Mouse (Mus musculus) mature B cell (primary cell): ENCODE results near the gene Pim3.

Source experiments
- in situ Hi-C: fragments of 300-500 bp; cut with MboI; formaldehyde crosslinking; loops from 2 replicates; pipeline ENCODE4 v1.14.3; 2019

The Pim3 gene

DNA sequence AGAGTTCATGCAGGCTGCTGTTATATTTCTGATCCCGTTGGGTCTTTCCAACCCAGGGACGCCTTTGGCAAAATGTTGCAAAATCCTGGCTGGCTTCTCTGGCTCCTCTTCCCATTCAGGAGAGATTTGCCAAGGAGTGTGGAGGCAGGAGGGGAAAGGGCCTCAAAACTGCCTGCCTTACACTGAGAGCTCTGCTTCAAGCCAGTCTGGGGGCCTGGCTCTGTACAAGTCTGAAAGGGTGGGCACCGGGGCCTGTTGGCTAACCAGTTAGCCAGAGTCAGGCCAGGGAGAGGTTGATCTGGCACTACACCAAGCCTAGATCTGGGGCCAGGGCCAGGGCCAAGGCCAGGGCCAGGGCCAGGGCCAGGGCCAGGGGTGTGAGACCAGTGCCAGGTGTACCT, 3.8 kb upstream of the Pim3 start:
- in situ Hi-C loops = no loop called here

DNA sequence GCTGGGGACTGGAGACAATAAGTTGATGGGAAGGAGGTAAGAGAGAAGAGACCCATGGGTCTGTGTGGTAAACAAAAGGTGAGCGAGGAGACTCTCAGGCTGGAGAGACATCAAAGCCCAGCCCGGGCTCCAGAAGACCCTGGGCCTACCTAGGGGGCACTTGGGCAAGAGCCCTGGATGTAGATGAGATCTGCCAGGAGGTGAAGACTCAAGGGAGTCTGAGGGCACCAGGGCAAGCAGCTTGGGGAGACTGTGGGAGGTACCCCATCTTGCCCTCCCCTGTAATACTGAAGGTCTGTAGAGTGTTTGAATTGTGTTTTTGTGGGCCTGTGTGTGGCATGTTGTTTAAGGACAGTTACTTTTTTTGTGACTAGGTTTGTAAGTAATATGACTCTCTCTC, 3.3 kb upstream of the Pim3 start:
- in situ Hi-C loops = no loop called here

DNA sequence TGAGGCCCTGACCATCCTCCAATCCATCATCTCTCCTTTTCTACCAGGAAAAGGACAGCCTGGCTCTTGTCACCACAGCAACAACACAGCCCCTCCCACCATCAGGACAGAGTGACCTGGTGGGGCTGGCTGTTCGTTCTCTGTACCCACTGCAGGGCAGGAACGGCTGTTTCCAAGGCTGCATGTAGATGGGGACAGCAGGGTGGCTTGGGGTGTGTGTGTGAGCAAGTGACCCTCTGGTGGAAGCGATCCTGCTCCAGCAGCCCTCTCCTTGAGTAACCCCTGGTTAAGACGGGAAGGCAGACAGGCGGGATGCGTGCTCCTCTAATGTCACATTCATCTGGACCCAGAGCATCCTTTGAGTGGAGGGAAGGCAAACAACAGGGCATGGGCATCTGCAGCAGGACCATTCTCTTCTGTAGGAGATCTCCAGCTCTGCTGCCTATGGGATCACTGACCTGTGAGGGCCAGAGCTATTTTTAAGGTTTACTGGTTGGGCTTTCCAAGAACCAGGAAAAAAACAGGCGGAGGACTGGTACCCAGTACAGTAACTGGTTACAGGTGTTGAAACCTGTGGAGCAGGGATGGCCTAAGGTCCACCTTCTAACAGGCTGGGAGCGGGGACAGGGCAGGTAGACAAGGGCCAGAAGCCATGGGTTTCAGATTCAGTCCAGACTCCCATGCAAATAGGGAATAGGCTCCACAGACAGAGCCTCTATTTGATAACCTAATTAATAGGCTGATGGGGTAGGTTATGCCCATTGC, 2.6 kb upstream of the Pim3 start:
- in situ Hi-C loops = no loop called here

DNA sequence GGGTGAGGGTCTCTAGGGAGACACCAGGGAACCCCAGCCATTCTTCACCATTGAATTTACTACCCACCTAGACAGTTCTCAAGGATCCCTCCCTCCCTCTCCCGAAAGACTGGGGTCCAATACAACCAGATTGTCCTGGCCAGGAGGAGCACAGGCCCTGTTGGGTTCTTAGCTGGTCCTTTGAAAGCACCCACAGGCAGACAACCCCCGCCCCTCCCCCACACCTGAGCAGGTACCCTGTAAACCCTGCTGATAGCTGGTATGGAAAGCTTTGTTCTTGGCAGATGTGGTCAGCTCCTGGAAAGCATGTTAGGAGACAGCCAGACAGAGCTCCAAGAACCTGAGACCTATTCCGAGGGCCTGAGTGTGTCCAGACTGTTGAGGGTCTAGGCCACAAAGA, 1.2 kb upstream of the Pim3 start:
- in situ Hi-C loops = no loop called here

DNA sequence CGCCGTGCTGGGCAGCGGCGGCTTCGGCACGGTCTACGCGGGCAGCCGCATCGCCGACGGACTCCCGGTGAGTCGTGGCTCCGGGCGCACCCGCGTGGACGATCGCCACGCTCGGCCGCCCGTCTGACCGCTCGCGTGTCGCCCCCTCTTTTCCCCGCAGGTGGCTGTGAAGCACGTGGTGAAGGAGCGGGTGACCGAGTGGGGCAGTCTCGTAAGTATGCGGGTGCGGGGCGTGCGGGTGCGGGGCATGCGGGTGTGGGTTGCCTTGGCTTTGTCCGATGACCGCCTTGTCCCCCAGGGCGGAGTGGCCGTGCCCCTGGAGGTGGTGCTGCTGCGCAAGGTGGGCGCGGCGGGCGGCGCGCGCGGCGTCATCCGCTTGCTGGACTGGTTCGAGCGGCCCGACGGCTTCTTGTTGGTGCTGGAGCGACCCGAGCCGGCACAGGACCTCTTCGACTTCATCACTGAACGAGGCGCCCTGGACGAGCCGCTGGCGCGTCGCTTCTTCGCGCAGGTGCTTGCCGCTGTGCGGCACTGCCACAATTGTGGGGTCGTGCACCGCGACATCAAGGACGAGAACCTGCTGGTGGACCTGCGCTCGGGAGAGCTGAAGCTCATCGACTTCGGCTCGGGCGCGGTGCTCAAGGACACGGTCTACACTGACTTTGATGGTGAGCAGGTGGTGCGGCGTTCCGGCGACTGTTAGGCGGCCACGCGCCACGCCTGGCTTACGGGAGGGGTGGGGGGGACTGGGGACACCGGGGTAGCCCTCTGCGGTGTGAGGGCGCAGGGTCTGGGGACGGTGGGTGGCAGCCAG, 1.1 kb downstream of the Pim3 start:
- in situ Hi-C loops = no loop called here

DNA sequence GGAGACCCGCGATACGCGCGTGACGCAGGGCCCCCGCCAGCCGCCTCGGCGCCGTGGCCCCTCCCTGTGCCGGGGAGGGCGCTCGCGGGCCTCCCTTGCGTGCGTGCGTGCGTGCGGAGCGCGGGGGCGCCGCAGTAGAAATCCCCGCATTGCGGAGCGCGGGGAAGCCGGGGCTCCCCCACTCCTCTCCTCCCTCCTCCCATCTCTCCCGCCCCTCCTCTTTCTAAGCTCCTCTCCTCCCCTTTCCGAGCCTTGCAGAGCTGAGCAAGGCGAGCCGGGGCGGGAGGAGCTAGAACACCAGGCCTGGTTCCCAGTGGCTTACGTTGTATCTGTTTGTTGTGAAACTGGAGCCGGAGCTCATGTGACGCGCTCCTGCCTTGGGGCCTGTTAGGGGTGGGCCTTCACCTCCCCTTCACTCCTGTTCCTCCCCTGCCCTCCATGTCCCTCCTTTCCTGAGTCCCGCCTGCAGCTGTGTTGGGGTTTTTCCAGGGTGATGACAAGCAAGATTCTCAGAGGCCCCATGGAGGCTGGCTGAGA, 1.8 kb downstream of the Pim3 start:
- in situ Hi-C loops = no loop called here

DNA sequence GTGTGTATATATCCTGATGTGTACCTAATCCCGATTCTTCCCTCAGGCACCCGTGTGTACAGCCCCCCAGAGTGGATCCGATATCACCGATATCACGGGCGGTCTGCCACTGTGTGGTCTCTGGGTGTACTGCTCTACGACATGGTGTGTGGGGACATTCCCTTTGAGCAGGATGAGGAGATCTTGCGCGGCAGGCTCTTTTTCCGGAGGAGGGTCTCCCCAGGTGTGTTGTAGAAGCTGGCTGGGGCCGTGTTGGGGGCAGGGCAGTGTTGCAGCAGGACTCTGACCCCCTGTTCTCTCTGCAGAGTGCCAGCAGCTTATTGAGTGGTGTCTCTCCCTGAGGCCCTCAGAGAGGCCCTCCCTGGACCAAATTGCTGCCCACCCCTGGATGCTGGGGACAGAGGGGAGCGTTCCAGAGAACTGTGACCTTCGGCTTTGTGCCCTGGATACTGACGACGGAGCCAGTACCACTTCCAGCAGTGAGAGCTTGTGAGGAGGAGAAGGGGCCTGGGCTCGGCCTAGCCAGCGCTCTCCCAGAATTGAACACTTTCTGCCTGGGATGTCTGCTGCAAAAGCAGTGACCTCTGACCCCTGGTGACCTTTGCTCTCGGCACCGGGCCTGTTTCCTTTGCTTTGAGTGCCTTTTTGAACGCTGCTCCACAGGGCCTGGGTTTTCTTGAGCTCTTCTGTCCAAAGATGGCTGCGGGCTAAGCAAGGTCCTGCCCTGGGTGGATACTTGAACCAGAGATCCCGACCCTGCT, 2.5 kb downstream of the Pim3 start:
- in situ Hi-C loops = no loop called here

DNA sequence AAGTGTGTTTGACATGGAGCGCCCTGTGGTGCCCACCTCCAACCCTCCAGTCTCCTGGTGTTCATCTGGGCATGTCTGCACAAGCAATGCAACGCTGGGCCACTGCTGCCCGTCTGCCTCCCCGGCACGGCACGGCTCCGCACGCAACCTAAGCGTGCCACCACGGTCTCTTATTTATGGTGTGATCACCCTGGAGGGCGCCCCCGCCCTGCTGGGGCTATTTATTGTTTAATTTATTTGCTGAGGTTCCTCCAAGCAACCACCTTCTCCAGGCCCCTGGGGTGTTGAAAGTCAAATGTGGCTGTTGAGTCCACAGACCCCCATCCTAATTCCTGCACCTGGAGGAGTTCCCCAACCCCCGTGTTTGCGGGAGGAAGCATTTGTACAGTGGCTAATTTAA, 3.1 kb downstream of the Pim3 start:
- in situ Hi-C loops = no loop called here

DNA sequence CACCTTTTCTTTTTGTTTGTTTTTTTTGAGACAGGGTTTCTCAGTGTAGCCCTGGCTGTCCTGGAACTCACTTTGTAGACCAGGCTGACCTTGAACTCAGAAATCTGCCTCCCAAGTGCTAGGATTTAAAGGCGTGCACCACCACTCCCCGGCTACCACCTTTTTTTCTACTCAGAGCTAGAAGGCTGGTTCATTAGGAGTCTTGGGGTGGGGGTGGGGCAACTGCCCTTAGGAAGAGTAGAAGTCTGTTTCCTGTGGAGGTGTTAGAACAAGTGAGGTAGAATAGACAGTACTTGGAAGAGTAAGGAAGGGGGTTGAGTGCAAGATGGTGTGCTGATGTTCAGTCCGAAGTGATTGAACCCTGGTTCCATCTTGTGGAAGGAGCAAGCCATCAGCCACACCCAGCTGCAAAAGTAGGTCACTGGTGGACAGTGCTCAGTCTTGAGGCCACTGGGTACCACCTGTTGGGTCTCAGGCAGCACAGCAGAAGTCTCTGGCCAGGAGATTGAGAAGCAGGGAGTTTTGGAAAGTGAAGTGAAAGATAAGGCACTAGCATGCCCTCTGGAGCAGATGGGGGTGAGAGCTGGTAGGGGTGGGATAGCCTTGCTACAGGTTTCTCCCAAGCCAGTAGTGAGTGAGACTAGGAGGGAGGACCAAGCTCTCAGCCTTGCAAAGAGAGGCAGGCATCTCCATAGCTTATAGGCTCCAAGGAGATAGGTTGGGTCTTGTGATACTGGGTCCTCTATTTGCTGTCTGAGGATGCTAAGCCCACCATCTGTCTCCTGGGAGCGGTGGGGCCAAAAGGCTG, 4.1 kb downstream of the Pim3 start:
- in situ Hi-C loops = no loop called here

DNA sequence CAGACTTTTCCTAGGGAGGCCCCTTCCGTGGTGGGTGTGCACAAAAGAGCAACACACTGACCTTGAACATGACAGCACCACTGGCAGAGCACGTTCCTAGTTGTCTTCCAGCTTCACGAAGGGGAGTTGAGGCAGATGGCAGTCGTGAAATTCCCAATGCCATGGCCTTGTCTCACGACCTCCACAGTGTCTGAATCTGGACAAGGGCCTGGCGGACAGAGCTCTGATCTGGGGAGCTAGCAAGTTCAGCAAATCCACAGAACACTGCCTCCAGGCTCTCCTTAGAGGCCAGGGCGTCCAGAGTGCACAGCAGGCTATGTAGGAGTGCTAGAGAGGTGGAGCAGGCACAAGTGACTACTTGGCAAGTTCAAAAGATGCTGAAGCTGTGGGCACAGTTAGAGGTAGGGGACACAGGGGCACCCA, 5.0 kb downstream of the Pim3 start:
- in situ Hi-C loops = no loop called here

DNA sequence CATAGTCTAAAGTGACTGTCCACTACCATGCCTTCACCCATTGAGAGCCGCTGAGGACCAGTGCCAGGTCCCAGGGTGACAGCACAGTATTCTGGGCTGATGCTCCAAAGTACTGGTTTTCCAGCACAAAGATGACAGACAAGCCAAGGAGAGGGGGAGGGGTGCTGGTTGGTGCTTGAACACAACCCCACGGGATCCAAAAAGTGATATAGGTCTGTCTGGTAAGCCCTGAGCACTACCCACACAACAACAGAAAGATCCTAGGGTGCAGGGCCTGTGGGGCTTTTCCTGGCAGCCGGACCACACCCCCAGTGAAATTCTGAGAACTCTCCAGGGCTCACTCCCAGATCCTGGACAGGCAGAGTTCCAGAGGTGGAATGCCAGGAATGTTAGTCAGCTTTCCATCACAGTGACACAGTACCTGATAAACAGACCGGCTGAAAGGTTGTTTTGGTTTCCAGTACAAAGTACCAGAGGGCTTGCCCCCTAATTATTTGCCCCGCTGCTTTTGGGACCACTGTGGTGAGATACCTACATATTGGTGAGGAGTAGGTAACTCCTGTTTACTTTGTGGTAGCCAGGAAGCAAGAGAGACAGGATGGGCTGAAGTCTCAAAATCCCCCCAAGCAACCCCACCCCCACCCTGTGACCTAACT, 5.5 kb downstream of the Pim3 start:
- in situ Hi-C loops = no loop called here

DNA sequence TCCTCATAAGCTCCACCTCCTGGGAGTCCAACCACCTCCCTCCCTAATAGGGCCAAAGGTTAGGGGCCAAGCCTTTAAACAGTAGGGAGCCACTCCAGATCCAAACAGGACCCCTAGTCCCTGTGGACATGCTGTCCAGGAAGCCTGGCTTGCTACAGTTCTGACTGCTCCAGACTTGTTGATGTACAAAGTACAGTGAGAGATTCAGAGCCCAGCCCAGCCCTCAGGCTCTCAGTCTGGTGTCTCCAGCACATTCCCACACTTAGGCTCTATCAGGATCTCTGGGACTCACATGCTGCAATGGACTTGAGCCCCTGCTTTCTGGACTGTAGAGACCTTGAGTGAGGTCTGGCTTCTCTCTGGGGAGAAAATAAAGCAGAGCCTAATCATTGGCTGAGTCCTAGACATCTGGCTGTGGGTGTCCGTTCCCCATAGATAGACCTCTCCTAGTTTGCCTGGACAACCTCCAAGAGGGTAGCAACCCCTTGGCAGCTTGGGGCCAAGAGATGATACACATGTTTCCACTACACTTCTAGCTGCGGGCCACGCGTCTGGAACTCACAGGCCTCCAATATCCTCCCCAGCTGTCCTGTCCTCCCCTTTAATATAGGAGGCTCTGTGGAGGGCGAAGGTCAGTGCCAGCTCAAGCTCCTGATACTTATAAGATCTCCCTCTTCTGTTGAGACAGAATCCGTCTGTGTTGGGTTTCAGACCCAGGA, 6.2 kb downstream of the Pim3 start:
- in situ Hi-C loops = no loop called here

DNA sequence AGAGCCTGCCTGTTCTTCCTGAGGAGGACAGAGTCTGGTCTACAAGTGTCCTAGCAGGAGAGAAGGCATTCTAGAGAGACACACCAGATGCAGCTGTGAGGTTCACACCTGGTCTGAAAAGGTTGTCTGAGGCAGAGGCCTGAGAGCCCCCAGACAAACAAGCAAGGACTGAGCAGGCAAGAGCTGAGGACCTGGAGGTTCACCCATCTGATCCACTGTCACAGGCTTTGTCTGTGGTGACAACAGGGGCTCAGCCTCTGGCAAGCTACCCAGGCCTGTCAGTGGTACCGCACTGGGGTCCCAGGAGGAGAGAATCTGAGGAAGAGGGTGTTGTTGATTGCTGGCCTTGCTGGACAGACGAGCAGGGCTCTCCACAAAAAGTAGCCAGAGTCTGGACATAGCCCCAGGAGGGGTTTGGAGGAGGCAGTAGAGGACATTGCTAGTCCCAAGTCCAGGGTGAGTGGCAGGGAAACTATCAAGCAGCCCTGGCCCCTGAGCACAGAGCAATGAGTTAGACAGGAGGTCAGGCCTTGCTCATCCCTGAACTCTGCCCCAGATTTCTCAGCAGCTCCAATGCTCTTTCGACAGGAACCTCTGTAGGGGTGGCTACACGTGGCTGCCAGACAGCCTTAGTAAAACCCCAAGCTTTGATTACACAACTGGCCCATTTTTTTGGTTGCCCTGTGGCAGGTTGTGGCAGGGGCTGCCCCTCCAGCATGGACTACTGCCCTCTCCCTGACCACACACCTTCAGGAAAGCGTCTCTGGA, 8.6 kb downstream of the Pim3 start:
- in situ Hi-C loops = no loop called here

DNA sequence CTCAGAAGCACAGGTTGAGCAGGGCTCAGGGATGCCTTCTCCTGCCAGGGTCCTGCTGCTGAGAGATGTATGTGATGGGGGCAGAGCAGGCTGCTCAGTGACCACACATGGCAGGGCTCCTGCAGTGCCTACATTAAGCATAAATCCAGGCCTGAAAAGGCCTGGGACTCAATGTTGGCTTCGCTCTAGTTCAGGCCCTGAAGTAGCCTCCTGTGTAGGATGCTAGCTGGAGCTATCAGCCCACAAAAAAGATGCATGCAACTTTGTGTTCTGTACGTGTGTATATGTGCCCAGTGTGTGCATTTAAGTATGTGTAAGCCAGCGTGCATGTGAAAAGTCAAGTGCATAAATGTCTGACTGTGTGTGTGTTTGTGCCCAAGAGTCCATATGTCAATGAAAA, 12.1 kb downstream of the Pim3 start:
- in situ Hi-C loops = no loop called here

DNA sequence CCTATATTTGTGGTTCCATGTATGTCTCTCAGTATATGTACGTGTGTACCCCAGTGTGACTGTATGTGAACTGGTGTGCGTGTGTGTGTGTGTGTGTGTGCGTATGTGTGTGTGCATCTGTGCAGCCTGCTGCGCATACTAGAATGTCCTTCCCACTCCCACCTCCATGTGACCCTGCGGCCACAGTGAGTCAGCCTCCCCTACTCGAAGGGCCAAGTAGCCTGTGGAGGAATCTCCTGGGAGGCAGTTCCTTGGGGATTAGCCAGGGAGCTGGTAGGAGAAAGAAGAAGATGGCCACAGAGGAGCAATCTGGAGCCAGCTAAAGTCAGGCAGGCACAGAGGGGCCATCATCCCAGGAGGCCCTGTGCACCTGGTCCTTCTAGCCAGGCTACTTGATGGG, 12.5 kb downstream of the Pim3 start:
- in situ Hi-C loops = no loop called here

DNA sequence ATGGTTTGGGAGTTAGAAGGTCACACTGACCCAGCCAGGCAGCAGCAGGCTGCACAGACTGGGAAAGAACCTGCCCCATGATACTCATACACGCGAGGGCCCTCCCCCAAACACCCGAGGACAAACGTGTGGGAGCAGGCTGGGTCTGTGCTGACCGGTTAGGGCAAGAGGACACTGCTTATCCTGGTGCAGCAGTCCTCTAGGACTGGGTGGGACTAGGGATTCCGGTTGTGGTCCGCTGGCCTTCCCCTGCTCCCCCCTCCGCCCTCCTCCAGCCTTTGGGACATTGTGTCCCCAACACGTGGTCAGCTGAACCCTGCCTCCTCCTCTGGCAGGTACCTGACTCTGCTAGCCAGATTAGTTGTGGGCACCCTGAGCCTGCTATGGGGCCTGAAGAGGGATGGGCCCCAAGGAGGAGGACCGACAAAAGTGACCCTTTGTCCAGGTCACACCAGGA, 13.7 kb downstream of the Pim3 start:
- in situ Hi-C loops = loop anchor here (5.0 kb wide), 1 partner anchor 48 kb away; no protein-coding TSS in a partner anchor

DNA sequence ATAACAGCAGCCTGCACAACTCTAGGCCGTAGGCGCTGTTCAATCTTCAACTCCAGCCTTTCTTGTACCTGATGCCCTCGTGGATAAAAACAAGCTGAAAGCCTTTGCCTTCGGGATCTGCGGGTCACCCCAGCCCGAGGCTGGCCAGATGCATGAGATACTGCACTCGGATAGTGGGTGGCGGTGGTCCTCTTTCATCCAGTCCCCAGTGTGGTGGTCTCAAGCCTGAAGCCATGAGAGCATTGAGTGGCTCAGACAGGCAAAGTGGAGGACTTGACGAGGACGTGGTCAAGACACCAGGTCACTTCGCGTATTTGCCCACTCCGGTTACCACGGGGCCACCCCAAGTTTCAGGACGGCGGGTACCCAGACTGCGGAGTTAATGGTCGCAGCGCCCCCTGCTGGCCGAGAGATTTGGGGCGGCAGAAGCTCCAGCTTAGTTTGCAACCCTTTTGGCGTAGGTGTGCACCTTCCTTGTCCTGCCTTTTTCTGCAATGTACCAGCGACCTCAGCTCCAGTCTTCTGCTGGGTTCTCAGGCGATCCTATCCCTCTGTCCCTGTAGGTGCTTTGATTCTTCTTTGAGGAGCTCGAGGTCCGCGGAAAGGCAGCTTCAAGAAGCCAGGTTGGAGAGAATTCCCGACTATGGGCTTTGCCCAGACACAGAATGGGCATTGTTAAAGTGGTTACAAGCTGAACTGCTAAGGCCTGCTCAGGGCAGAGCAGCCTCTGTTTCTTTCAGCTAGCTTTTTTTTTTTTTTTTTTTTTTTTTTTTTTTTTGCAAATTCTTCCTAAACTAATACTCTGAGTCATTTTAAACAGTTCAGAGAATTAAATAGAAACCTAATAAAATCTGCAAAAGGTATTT, 14.4 kb downstream of the Pim3 start:
- in situ Hi-C loops = loop anchor here (5.0 kb wide), 1 partner anchor 49 kb away; no protein-coding TSS in a partner anchor

DNA sequence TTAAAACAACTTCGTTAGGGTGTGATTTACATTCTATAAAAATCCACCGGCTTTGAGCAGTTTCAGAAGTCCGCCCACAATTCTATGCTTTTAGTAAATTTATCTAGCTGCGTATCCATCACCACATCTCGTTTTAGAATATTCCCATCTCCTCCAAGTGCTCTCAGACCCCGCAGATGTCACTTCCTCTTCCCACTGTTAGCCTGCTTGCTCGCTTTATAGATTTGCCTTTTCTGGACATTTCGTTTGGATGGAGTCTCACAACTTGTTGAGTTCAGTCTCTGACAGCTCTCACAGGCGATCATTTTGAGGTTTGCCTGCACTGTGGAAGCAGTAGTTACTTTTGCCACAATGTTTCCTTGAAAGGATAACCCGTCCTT, 15.0 kb downstream of the Pim3 start:
- in situ Hi-C loops = loop anchor here (5.0 kb wide), 1 partner anchor 50 kb away; no protein-coding TSS in a partner anchor
